Mouse (Mus musculus): ENCODE measurements at regions not wholly inside any gene's neighbourhood (a gene's known extent, or its start where the extent isn't known, plus 50 kb on each side); places are given as distances from the start of the nearest gene placed in this dataset.

GRCm38 (mm10) chr13:101253698-101254468, 420.7 kb upstream of the Slc30a5 start:
- TF ChIP-seq GATA1 (IDR thresholded peaks at IDR 0.05; ENCODE audit: low read length): no peak

DNA sequence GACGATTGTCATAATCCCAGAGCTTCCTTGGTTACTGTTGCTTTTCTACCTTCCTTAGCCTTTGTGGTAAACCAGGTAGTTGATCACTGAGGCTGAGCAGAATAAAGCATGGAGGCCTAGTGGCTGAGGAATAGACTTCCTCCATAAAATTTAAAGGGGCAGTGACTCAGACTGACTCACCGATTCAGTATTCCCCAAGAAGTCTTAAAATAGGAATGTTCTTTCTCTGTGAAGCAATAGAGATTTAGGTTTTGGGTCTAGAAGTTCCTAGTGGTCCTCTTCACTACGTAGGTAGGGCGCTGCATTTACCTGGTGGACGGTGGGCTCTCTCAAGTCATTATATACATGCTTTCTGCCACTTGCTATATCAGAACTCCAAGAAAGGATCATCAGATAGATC, 416.1 kb upstream of the Slc30a5 start:
- no peak for TF ChIP-seq GATA1 (IDR thresholded peaks at IDR 0.05; ENCODE audit: low read length)

- no peak for TF ChIP-seq GATA1 (IDR thresholded peaks at IDR 0.05; ENCODE audit: low read length)
Observed at GRCm38 (mm10) chr13:101244326-101244725, 411.1 kb upstream of the Slc30a5 start.

GRCm38 (mm10) chr13:101238860-101239259, 405.6 kb upstream of the Slc30a5 start:
- no peak for TF ChIP-seq GATA1 (IDR thresholded peaks at IDR 0.05; ENCODE audit: low read length)

- no peak for TF ChIP-seq GATA1 (IDR thresholded peaks at IDR 0.05; ENCODE audit: low read length)
Observed at GRCm38 (mm10) chr13:101237035-101237434, 403.8 kb upstream of the Slc30a5 start.

- no peak for TF ChIP-seq GATA1 (IDR thresholded peaks at IDR 0.05; ENCODE audit: low read length)
Observed at GRCm38 (mm10) chr13:101235846-101236245, 402.6 kb upstream of the Slc30a5 start.

- TF ChIP-seq GATA1 (IDR thresholded peaks at IDR 0.05; ENCODE audit: low read length): no peak
Observed at GRCm38 (mm10) chr13:101235110-101235509, 401.9 kb upstream of the Slc30a5 start.

- TF ChIP-seq GATA1 (IDR thresholded peaks at IDR 0.05; ENCODE audit: low read length): no peak
Observed at GRCm38 (mm10) chr13:101234550-101234949, 401.3 kb upstream of the Slc30a5 start.

GRCm38 (mm10) chr13:101233843-101234281, 400.6 kb upstream of the Slc30a5 start:
- TF ChIP-seq GATA1 (IDR thresholded peaks at IDR 0.05; ENCODE audit: low read length): no peak

DNA sequence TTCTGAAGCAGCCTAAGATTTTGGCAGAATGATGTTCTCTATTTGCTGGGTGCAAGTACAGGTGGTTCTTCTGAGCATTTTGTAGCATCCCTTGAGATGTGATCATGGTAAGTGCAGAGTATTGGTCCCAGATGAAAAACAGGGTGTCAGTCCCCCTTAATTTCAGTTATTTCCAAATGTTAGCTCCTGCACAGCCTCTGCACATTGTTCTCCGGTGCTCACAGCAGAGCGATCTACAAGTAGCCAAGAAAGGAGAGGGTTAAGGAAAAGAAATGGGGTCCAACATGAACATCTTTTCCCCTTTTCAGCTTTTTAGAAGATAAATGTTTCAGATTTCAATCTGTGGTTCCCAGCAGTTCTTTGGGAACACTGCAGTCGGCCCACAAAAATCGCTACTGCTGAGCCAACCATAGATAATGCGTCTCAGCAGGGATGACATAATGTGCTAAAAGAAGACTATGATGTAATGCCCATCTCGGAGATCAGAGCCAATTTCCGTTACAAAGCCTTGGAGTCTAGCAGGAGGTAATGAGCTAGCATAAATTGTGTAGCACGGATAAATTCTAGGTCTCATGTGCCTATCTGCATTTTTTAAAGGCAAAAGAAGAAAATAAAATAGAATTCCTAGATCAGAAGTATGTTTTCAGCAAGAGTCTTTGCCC, 400.1 kb upstream of the Slc30a5 start:
- TF ChIP-seq GATA1 (IDR thresholded peaks at IDR 0.05; ENCODE audit: low read length): no peak

GRCm38 (mm10) chr13:101229861-101230260, 396.6 kb upstream of the Slc30a5 start:
- no peak for TF ChIP-seq GATA1 (IDR thresholded peaks at IDR 0.05; ENCODE audit: low read length)

GRCm38 (mm10) chr13:101225366-101225765, 392.1 kb upstream of the Slc30a5 start:
- no peak for TF ChIP-seq GATA1 (IDR thresholded peaks at IDR 0.05; ENCODE audit: low read length)

GRCm38 (mm10) chr13:101221331-101222043, 388.3 kb upstream of the Slc30a5 start:
- TF ChIP-seq GATA1 (IDR thresholded peaks at IDR 0.05; ENCODE audit: low read length): no peak

GRCm38 (mm10) chr13:101219568-101219967, 386.3 kb upstream of the Slc30a5 start:
- no peak for TF ChIP-seq GATA1 (IDR thresholded peaks at IDR 0.05; ENCODE audit: low read length)

DNA sequence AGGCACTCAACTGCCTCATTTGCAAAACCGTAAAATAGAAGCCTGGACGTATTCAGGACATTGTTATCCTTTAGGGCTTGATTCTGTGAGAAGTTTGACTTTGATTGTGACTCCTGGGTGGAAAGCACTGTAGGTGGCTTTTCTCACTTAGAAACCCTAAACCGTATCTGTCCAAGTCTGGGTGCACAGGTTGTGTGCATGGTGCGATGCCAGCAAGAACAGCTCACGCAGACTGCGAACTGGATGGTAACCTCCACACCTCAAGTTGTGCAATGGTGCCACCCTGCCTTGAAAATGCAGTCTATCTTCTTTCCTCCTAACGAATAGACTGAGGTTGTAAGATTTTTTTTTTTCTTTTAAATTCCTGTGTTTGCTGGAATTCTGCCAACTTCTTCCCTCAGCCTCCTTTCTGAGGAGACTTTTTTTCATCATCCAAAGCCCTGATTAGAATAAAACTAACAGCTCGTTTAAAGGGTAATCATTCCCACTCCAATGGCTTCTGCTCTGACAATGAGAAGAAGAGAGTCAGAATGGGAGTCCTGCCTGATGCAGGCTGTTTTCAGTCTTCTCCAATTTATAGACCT, 383.8 kb upstream of the Slc30a5 start:
- no peak for TF ChIP-seq GATA1 (IDR thresholded peaks at IDR 0.05; ENCODE audit: low read length)

DNA sequence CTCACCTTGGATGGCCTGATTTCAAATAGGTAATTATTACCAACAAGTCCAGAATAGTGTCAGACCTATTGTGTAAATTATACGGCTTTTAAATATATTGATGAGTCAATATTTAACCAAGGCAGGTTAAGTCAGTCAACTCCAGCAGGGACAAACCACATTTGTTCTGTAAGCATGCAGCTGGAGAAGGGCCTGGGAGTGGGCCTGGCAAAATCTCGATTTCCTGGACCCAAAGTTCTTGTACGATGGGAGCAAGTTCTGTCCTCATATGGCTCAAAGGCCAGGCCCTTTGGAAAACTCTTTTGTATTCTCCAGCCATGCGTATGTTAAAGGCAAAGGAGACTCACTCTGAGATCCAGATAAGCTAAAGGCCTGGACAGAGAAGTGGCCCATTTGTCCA, 383.2 kb upstream of the Slc30a5 start:
- TF ChIP-seq GATA1 (IDR thresholded peaks at IDR 0.05; ENCODE audit: low read length): no peak

All from G1E-ER4 (cell line).